Mouse (Mus musculus) layer of hippocampus, postnatal 14 days (tissue): Measurements from ENCODE around the gene Ndufv2. TPM values are rescaled to one million over a fixed set of nuclear protein-coding genes. Genes with fewer than 3 reads are reported as not detected.

Experiments
- total RNA-seq, 2 experiments: library from RNA; stranded (reverse); gene quantifications; 2 replicates each; pipeline ENCODE4 v1.2.3; 2021

Gene Ndufv2
- total RNA-seq, 2 experiments from 2014 or later: 252 to 265 TPM

Other genes starting within 250 kb of the Ndufv2 start
- 10 to 100 TPM; 43.7 to 45.7 TPM for gene Ralbp1, start 215.8 kb downstream of the Ndufv2 start, total RNA-seq
- gene Twsg1, start 150.3 kb downstream of the Ndufv2 start, total RNA-seq: 10 to 100 TPM; 24.6 to 34.4 TPM
- 100 to 1,000 TPM; 101 to 104 TPM for gene Ankrd12, start 24.5 kb downstream of the Ndufv2 start, total RNA-seq
- gene Washc1, start 10.0 kb upstream of the Ndufv2 start, total RNA-seq: 10 to 100 TPM; 44.3 to 45.7 TPM
- 1 to 10 TPM; 3.2 to 3.7 TPM for gene Ddx11, start 22.0 kb upstream of the Ndufv2 start, total RNA-seq